Mouse (Mus musculus) bone marrow, adult 2 months (tissue): Measurements from ENCODE around the gene Scn8a.

Experiments used
- CTCF ChIP-seq: fragments of 200-500 bp; IDR thresholded peaks from 2 replicates; pipeline ENCODE4 v1.5.1; 2011; ENCODE audit warnings: low read length, control low read depth; ENCODE audit not compliant: control insufficient read depth, insufficient read depth
- POLR2A ChIP-seq: fragments of 200-500 bp; IDR thresholded peaks from 2 replicates; pipeline ENCODE4 v1.6.1; 2011; ENCODE audit warnings: low read depth, mild to moderate bottlenecking, control low read depth, low read length, borderline replicate concordance; ENCODE audit not compliant: control insufficient read depth

- TF ChIP-seq POLR2A = no peak
- TF ChIP-seq CTCF = no peak
These were observed 53.8 kb downstream of the Scn8a start for GRCm38 (mm10) chr15:100923476-100923875.
